Mouse (Mus musculus) brain, adult 10 weeks (tissue): Measurements from ENCODE around the gene Bpifb9b. TPM values are rescaled to one million over a fixed set of nuclear protein-coding genes. Genes with fewer than 3 reads are reported as not detected.

Source experiments
- polyA plus RNA-seq: library from polyadenylated mRNA; stranded (reverse); fragments of 350-450 nt; fragmentation: Illumina TruSeq; extraction: RNeasy Lipid Tissue Mini Kit (QIAGEN cat#74804); gene quantifications from one replicate; pipeline ENCODE4 v1.2.3, GENCODE M21; 2015; ENCODE audit warnings: low read depth, low replicate concordance

Gene Bpifb9b
- polyA plus RNA-seq: not detected

GRCm38 (mm10) chr2:154306927-154307326 lies at the start of gene Bpifb9b:
Bpifb9b (plus strand) TSS chr2:154307227.

GRCm38 (mm10) chr2:154257554-154257953 lies 49.5 kb upstream of the Bpifb9b start, which contains the start of gene Bpifb9a:
Bpifb9a (plus strand) TSS chr2:154257854.

Other genes with a start within 250 kb of the Bpifb9b start
- gene Bpifa3, start 176.9 kb upstream of the Bpifb9b start, polyA plus RNA-seq: not detected
- not detected for gene Bpifa1, start 164.3 kb upstream of the Bpifb9b start, polyA plus RNA-seq
- not detected for gene Bpifa5, start 144.6 kb upstream of the Bpifb9b start, polyA plus RNA-seq
- gene Bpifb1, start 116.4 kb upstream of the Bpifb9b start, polyA plus RNA-seq: not detected
- gene Bpifb5, start 83.5 kb upstream of the Bpifb9b start, polyA plus RNA-seq: not detected
- gene Bpifb9a, start 49.4 kb upstream of the Bpifb9b start, polyA plus RNA-seq: not detected
- 13.5 TPM for gene Cdk5rap1, start 65.8 kb downstream of the Bpifb9b start, polyA plus RNA-seq
- 28.1 TPM for gene Snta1, start 100.9 kb downstream of the Bpifb9b start, polyA plus RNA-seq
- gene Cbfa2t2, start 129.3 kb downstream of the Bpifb9b start, polyA plus RNA-seq: 25.2 TPM
- gene 1700003F12Rik, start 239.9 kb downstream of the Bpifb9b start, polyA plus RNA-seq: not detected
- not detected for gene Actl10, start 244.5 kb downstream of the Bpifb9b start, polyA plus RNA-seq